Comparison of ENCODE assay signal across 16 mouse cellular contexts in genomic region chr5:139363858-139364257, GRCm38 (mm10). TPM values are rescaled to one million over a fixed set of nuclear protein-coding genes. Genes with fewer than 3 reads are reported as not detected.
DNase-seq lines count a peak whose midpoint lies in the region; ATAC-seq and TF ChIP-seq lines count a peak whose summit lies in the region.
"Had no signal": no experiment of that assay in that cellular context is flagged by ENCODE, and none has a peak within 500 bp of the region (broad histone marks: within the 10 kb centered on the region; RNA-seq: fewer than 3 reads in every experiment).

No protein-coding gene starts in this region.

- H3K4me1 ChIP-seq in hindbrain, embryonic 11.5 days (replicated peaks; ENCODE audit: control insufficient read depth, insufficient read depth, low read length), result no peaks in the 10 kb centered on the region
- 0 out of 2 replicates have a peak, but pooled peaks cover 7% of the 10 kb centered on the region for H3K4me1 ChIP-seq in hindbrain, embryonic 14.5 days (replicated peaks; ENCODE audit: control insufficient read depth, insufficient read depth, low read length)
- H3K4me1 ChIP-seq in liver, postnatal 0 days (ENCODE audit: insufficient read depth), result peaks cover 48% of the 10 kb centered on the region

- 73% methylated on average over 7 of the region's 7 CpGs for WGBS in hindbrain, embryonic 11.5 days
- 74% methylated on average over 7 of the region's 7 CpGs for WGBS in hindbrain, embryonic 14.5 days
- 49% methylated on average over 7 of the region's 7 CpGs for WGBS in liver, postnatal 0 days (ENCODE audit: insufficient replicate concordance)

- TF ChIP-seq EP300 in liver, postnatal 0 days (IDR thresholded peaks at IDR 0.05; ENCODE audit: low read depth), result no peak

- no peaks in the 10 kb centered on the region for H3K36me3 ChIP-seq in hindbrain, embryonic 11.5 days (ENCODE audit: control insufficient read depth, insufficient read depth, low read length)
- no peaks in the 10 kb centered on the region for H3K36me3 ChIP-seq in hindbrain, embryonic 14.5 days (replicated peaks; ENCODE audit: control insufficient read depth, insufficient read depth)
- no peaks in the 10 kb centered on the region for H3K36me3 ChIP-seq in liver, postnatal 0 days (replicated peaks; ENCODE audit: insufficient read depth, low read length)
- H3K36me3 ChIP-seq: forebrain, embryonic 15.5 days; heart, embryonic 12.5 days; hindbrain, embryonic 12.5 days had no signal

- H3K27me3 ChIP-seq in hindbrain, embryonic 11.5 days (ENCODE audit: control insufficient read depth, insufficient read depth, low read length), result no peaks in the 10 kb centered on the region; the same call in 1 of the 2 replicates
- H3K27me3 ChIP-seq in hindbrain, embryonic 14.5 days (ENCODE audit: control insufficient read depth, insufficient read depth, low read length), result no peaks in the 10 kb centered on the region
- no peaks in the 10 kb centered on the region for H3K27me3 ChIP-seq in liver, postnatal 0 days (ENCODE audit: insufficient read depth, low read length)
- H3K27me3 ChIP-seq: CH12.LX; forebrain, embryonic 15.5 days; heart, embryonic 12.5 days; hindbrain, embryonic 12.5 days; lung, embryonic 15.5 days had no signal

- TF ChIP-seq CTCF in liver, postnatal 0 days (IDR thresholded peaks at IDR 0.05; ENCODE audit: low read depth), result no peak

- DNase-seq in cerebellum, postnatal 10 days, result peak; percentile 86 to 87
- DNase-seq in cerebellum, postnatal 4 days (ENCODE audit: low spot score in 2 of 2), result no peak
- no peak for DNase-seq in hindbrain, embryonic 11.5 days (ENCODE audit: low spot score)
- no peak for DNase-seq in hindbrain, embryonic 14.5 days (ENCODE audit: low spot score)
- DNase-seq in liver, postnatal 0 days, result no peak
- no peak for DNase-seq in liver
- peak; percentile 49 for DNase-seq in urinary bladder, postnatal 14 days (ENCODE audit: low spot score)
- no peak for DNase-seq in urinary bladder, postnatal 4 days (ENCODE audit: low spot score in 2 of 2)

- no peaks in the 10 kb centered on the region for H3K9me3 ChIP-seq in hindbrain, embryonic 11.5 days (ENCODE audit: control insufficient read depth, low read length)
- no peaks in the 10 kb centered on the region for H3K9me3 ChIP-seq in hindbrain, embryonic 14.5 days (ENCODE audit: control insufficient read depth, low read length)
- H3K9me3 ChIP-seq in liver, postnatal 0 days (ENCODE audit: low read length), result no peaks in the 10 kb centered on the region
- H3K9me3 ChIP-seq: forebrain, embryonic 15.5 days; heart, embryonic 12.5 days; hindbrain, embryonic 12.5 days; lung, embryonic 15.5 days had no signal

- no peak overlapping the region for H3K9ac ChIP-seq in hindbrain, embryonic 11.5 days (ENCODE audit: low read depth, low read length)
- no peak overlapping the region for H3K9ac ChIP-seq in hindbrain, embryonic 14.5 days
- H3K9ac ChIP-seq in liver, postnatal 0 days (replicated peaks), result no peak overlapping the region
- H3K9ac ChIP-seq: forebrain, embryonic 15.5 days; hindbrain, embryonic 12.5 days had no signal

- H3K4me3 ChIP-seq in hindbrain, embryonic 11.5 days (ENCODE audit: low read depth, low read length), result no peak overlapping the region
- H3K4me3 ChIP-seq in hindbrain, embryonic 14.5 days (replicated peaks; ENCODE audit: low read length), result no peak overlapping the region
- H3K4me3 ChIP-seq in liver, postnatal 0 days (ENCODE audit: low read depth, low read length), result no peak overlapping the region
- H3K4me3 ChIP-seq: forebrain, embryonic 15.5 days; heart, embryonic 12.5 days; hindbrain, embryonic 12.5 days; lung, embryonic 15.5 days had no signal

- H3K27ac ChIP-seq in hindbrain, embryonic 11.5 days (ENCODE audit: low read depth, low read length), result no peak overlapping the region
- no peak overlapping the region for H3K27ac ChIP-seq in hindbrain, embryonic 14.5 days
- H3K27ac ChIP-seq in liver, postnatal 0 days (ENCODE audit: low read depth), result peak overlapping the region; percentile 81
- H3K27ac ChIP-seq: forebrain, embryonic 15.5 days had no signal

- H3K4me2 ChIP-seq in hindbrain, embryonic 11.5 days (replicated peaks; ENCODE audit: low read depth, low read length), result no peak overlapping the region
- no peak overlapping the region for H3K4me2 ChIP-seq in hindbrain, embryonic 14.5 days (replicated peaks)
- H3K4me2 ChIP-seq in liver, postnatal 0 days (ENCODE audit: low read depth, low read length), result peak overlapping the region; percentile 56
- H3K4me2 ChIP-seq: forebrain, embryonic 15.5 days had no signal

- ATAC-seq in hindbrain, embryonic 11.5 days (ENCODE audit: low FRiP score), result peak; percentile 46; the same call in 1 of the 2 replicates
- no peak for ATAC-seq in hindbrain, embryonic 14.5 days (ENCODE audit: low FRiP score)
- ATAC-seq in liver, postnatal 0 days, result no peak

RNA-seq across cellular contexts. Expression of gene Cyp2w1, which starts 11.4 kb away (rescaled TPM):
- polyA plus RNA-seq in hindbrain, embryonic 11.5 days (2014; fragmentation: Nextera tagmentation; extraction: Ambion mirVana), result not detected in 2 replicates
- not detected in 2 replicates for polyA plus RNA-seq in hindbrain, embryonic 14.5 days (2014; fragmentation: Nextera tagmentation; extraction: Ambion mirVana)
- polyA plus RNA-seq in liver, postnatal 0 days (2015; fragmentation: Nextera tagmentation; extraction: Ambion mirVana), result not detected in 2 replicates
- polyA plus RNA-seq: activated CD4-positive, CD25-positive, alpha-beta regulatory T cell, adult 4 months; forebrain, embryonic 15.5 days; heart, embryonic 12.5 days; limb, embryonic 11.5 days; lung, embryonic 15.5 days; midbrain, embryonic 14.5 days had no signal

RNA-seq across cellular contexts. Expression of gene Cox19, which starts 12.6 kb away (rescaled TPM):
- 127 and 129 TPM in 2 replicates for polyA plus RNA-seq in hindbrain, embryonic 11.5 days (2014; fragmentation: Nextera tagmentation; extraction: Ambion mirVana)
- polyA plus RNA-seq in hindbrain, embryonic 14.5 days (2014; fragmentation: Nextera tagmentation; extraction: Ambion mirVana), result 110 and 113 TPM in 2 replicates
- 34.4 and 37.1 TPM in 2 replicates for polyA plus RNA-seq in liver, postnatal 0 days (2015; fragmentation: Nextera tagmentation; extraction: Ambion mirVana)

RNA-seq across cellular contexts. Expression of gene Gpr146, which starts 13.6 kb away (rescaled TPM):
- 1.8 TPM in 2 replicates for polyA plus RNA-seq in hindbrain, embryonic 11.5 days (2014; fragmentation: Nextera tagmentation; extraction: Ambion mirVana)
- 1.4 and 2.7 TPM in 2 replicates for polyA plus RNA-seq in hindbrain, embryonic 14.5 days (2014; fragmentation: Nextera tagmentation; extraction: Ambion mirVana)
- 14.5 and 14.7 TPM in 2 replicates for polyA plus RNA-seq in liver, postnatal 0 days (2015; fragmentation: Nextera tagmentation; extraction: Ambion mirVana)

RNA-seq across cellular contexts. Expression of gene Adap1, which starts 38.4 kb away (rescaled TPM):
- polyA plus RNA-seq in hindbrain, embryonic 11.5 days (2014; fragmentation: Nextera tagmentation; extraction: Ambion mirVana), result 2.1 and 4.0 TPM in 2 replicates
- polyA plus RNA-seq in hindbrain, embryonic 14.5 days (2014; fragmentation: Nextera tagmentation; extraction: Ambion mirVana), result 78.6 and 89.9 TPM in 2 replicates
- polyA plus RNA-seq in liver, postnatal 0 days (2015; fragmentation: Nextera tagmentation; extraction: Ambion mirVana), result 3.7 and 4.3 TPM in 2 replicates

RNA-seq across cellular contexts. Expression of gene C130050O18Rik, which starts 41.2 kb away (rescaled TPM):
- 0.11 and 0.32 TPM in 2 replicates for polyA plus RNA-seq in hindbrain, embryonic 11.5 days (2014; fragmentation: Nextera tagmentation; extraction: Ambion mirVana)
- 0.26 and 0.32 TPM in 2 replicates for polyA plus RNA-seq in hindbrain, embryonic 14.5 days (2014; fragmentation: Nextera tagmentation; extraction: Ambion mirVana)
- 1.9 and 2.0 TPM in 2 replicates for polyA plus RNA-seq in liver, postnatal 0 days (2015; fragmentation: Nextera tagmentation; extraction: Ambion mirVana)
- polyA plus RNA-seq: activated CD4-positive, CD25-positive, alpha-beta regulatory T cell, adult 4 months had no signal

Comparison
In these comparisons a context has a peak if more than half of its experiments do, and no peak if none do; other contexts are left out.
1. DNase-seq: peak in cerebellum, postnatal 10 days (2 of 2) and urinary bladder, postnatal 14 days (single experiment); none in cerebellum, postnatal 4 days (0 of 2), hindbrain, embryonic 11.5 days (single experiment), hindbrain, embryonic 14.5 days (single experiment), liver, postnatal 0 days (single experiment), liver (single experiment) and urinary bladder, postnatal 4 days (0 of 2).